Mouse (Mus musculus): ENCODE measurements around the gene Acsm1. TPM values are rescaled to one million over a fixed set of nuclear protein-coding genes. Genes with fewer than 3 reads are reported as not detected.

Acsm1 gene
- polyA plus RNA-seq, 1 experiment: not detected

DNA sequence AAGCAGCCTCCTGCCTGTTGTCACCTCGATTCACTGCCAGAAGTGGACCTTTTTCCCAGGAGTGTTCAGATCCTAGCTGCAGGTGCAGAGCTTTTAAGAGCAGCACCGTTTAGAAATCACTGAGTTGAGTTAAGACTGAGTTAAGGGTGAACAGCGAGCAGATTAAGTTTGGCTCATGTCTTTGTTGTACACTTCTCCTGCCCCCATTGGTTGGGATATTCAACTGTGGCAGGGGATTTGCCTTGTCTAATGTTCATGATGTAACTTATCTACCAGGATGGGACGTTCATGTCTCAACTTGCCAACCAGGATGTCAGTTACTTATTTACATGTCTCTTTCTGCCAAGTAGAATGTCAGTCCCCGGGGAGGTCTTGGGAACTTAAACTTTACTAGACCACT is 35.5 kb downstream of the Acsm1 start:
- TF ChIP-seq TAL1 (IDR thresholded peaks at IDR 0.05; ENCODE audit: low read length): no peak
- no peaks in the 10 kb centered on the region for H3K9me3 ChIP-seq (ENCODE audit: control insufficient read depth, low read length)
- H3K4me3 ChIP-seq (replicated peaks): no peak overlapping the region
- no peaks in the 10 kb centered on the region for H3K4me1 ChIP-seq (ENCODE audit: control insufficient read depth)
- H3K27me3 ChIP-seq (ENCODE audit: control insufficient read depth): no peaks in the 10 kb centered on the region
- H3K36me3 ChIP-seq (ENCODE audit: control insufficient read depth): no peaks in the 10 kb centered on the region

GRCm38 (mm10) chr7:119667893-119668292 is 61.1 kb downstream of the Acsm1 start:
- Histone ChIP-seq H3K4me1 (ENCODE audit: control insufficient read depth) (no peaks in the 10 kb centered on the region), H3K4me3 (replicated peaks) (no peak overlapping the region), H3K9me3 (ENCODE audit: control insufficient read depth, low read length) (no peaks in the 10 kb centered on the region), H3K36me3 (ENCODE audit: control insufficient read depth) (no peaks in the 10 kb centered on the region), H3K27me3 (ENCODE audit: control insufficient read depth) (no peaks in the 10 kb centered on the region)
- no peak for TF ChIP-seq TAL1 (IDR thresholded peaks at IDR 0.05; ENCODE audit: low read length)
- no peak for TF ChIP-seq GATA1 (IDR thresholded peaks at IDR 0.05; ENCODE audit: low read length)

DNA sequence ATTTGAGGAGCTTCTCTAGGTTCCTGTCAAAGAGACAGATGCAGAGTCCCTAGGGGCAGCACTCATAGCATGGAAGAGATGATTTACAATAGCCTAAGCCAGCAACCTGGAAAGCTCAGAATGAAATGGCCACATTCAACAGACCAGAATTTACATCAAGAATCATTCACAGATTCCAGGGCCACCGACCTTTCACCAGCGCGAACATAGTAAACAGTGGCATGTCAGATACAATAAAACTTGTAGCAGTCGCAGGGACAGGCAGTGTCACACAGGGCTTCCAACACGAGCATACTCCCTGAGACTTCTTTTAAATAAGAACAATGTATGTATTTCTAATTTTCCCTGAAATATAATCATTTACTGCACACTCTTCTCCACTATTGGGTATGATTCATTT is 63.6 kb downstream of the Acsm1 start:
- H3K9me3 ChIP-seq (ENCODE audit: control insufficient read depth, low read length): no peaks in the 10 kb centered on the region
- no peak for TF ChIP-seq TAL1 (IDR thresholded peaks at IDR 0.05; ENCODE audit: low read length)
- no peak for TF ChIP-seq GATA1 (IDR thresholded peaks at IDR 0.05; ENCODE audit: low read length)
- no peaks in the 10 kb centered on the region for H3K36me3 ChIP-seq (ENCODE audit: control insufficient read depth)
- H3K4me3 ChIP-seq (replicated peaks): no peak overlapping the region
- H3K4me1 ChIP-seq (ENCODE audit: control insufficient read depth): no peaks in the 10 kb centered on the region
- H3K27me3 ChIP-seq (ENCODE audit: control insufficient read depth): no peaks in the 10 kb centered on the region

- Histone ChIP-seq H3K36me3 (ENCODE audit: control insufficient read depth) (no peaks in the 10 kb centered on the region), H3K27me3 (ENCODE audit: control insufficient read depth) (no peaks in the 10 kb centered on the region), H3K4me3 (replicated peaks) (no peak overlapping the region), H3K9me3 (ENCODE audit: control insufficient read depth, low read length) (no peaks in the 10 kb centered on the region), H3K4me1 (ENCODE audit: control insufficient read depth) (no peaks in the 10 kb centered on the region)
- no peak for TF ChIP-seq TAL1 (IDR thresholded peaks at IDR 0.05; ENCODE audit: low read length)
- TF ChIP-seq GATA1 (IDR thresholded peaks at IDR 0.05; ENCODE audit: low read length): no peak
Measured at GRCm38 (mm10) chr7:119670925-119671324, 64.1 kb downstream of the Acsm1 start.

- no peaks in the 10 kb centered on the region for H3K9me3 ChIP-seq (ENCODE audit: control insufficient read depth, low read length)
- H3K4me3 ChIP-seq (replicated peaks): no peak overlapping the region
- no peaks in the 10 kb centered on the region for H3K4me1 ChIP-seq (ENCODE audit: control insufficient read depth)
- H3K27me3 ChIP-seq (ENCODE audit: control insufficient read depth): no peaks in the 10 kb centered on the region
- no peaks in the 10 kb centered on the region for H3K36me3 ChIP-seq (ENCODE audit: control insufficient read depth)
- TF ChIP-seq TAL1 (IDR thresholded peaks at IDR 0.05; ENCODE audit: low read length): no peak
Measured at GRCm38 (mm10) chr7:119673465-119673864, 66.6 kb downstream of the Acsm1 start.

DNA sequence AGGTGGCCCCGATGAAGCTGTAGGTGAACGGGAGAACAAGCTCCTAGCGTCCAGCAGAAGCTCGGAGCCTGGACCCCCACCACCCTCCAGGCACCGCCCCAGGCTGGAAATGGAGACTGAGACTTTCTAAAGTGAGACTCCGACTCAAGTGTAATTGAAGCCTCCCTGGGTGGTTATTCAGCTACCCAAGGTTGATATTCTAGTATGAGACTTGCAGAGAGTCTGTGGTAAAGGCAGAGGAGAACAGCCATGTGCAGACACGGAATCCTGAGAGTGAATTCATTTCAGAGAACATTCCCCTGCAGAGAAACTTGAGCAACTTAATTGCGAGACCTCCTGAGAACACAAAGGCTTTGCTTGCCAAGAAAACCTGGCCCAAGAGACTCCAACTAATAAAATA is 73.3 kb downstream of the Acsm1 start:
- Histone ChIP-seq H3K4me3 (replicated peaks) (no peak overlapping the region), H3K4me1 (ENCODE audit: control insufficient read depth) (no peaks in the 10 kb centered on the region), H3K27me3 (ENCODE audit: control insufficient read depth) (no peaks in the 10 kb centered on the region), H3K9me3 (ENCODE audit: control insufficient read depth, low read length) (no peaks in the 10 kb centered on the region), H3K36me3 (ENCODE audit: control insufficient read depth) (no peaks in the 10 kb centered on the region)
- TF ChIP-seq GATA1 (IDR thresholded peaks at IDR 0.05; ENCODE audit: low read length): no peak
- no peak for TF ChIP-seq TAL1 (IDR thresholded peaks at IDR 0.05; ENCODE audit: low read length)

DNA sequence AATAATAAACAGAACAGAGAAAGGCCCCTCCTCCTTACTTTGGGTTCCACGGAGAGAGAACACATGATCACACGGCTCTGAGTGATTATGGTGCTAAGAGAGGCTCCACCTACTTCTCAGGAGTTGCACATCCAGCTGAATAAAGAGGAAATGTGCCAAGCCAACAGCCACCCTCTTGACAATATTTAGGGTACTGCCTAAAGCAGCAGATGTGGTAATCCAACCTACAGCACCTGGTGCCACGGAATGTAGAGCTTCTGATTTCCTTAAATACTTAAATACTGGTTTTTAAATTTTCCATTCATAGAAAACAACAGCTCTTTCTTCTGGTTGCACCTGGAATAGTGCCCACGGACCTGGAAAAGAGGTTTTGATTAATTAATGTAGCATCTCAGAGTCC is 75.9 kb downstream of the Acsm1 start:
- Histone ChIP-seq H3K4me1 (ENCODE audit: control insufficient read depth) (no peaks in the 10 kb centered on the region), H3K36me3 (ENCODE audit: control insufficient read depth) (no peaks in the 10 kb centered on the region), H3K9me3 (ENCODE audit: control insufficient read depth, low read length) (no peaks in the 10 kb centered on the region), H3K27me3 (ENCODE audit: control insufficient read depth) (no peaks in the 10 kb centered on the region), H3K4me3 (replicated peaks) (no peak overlapping the region)
- no peak for TF ChIP-seq TAL1 (IDR thresholded peaks at IDR 0.05; ENCODE audit: low read length)
- no peak for TF ChIP-seq GATA1 (IDR thresholded peaks at IDR 0.05; ENCODE audit: low read length)

DNA sequence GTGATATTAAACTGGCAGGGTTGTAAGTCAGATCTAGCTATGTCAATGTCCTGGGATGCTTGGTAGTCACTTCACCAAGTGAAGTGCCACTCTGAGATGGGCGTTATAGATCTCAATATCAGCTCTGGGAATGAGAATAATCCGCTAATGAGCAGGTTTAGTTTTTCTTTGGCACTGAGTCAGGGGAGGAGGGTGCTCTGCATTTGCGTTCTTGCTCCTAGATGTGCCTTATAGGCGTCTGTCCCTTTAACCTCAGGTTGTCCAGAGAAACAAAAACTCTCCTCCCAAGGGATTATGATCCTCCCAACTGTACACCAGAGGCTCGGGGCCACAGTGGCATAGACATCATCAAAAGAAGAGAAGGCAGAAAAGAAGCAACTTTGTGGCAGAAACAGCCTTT is 82.9 kb downstream of the Acsm1 start, which contains the start of gene Acsm4:
Acsm4 (plus strand) TSS at position 301 of the 400 bp plus-strand sequence.
- TF ChIP-seq GATA1 (IDR thresholded peaks at IDR 0.05; ENCODE audit: low read length) (no peak), TAL1 (IDR thresholded peaks at IDR 0.05; ENCODE audit: low read length) (no peak)

DNA sequence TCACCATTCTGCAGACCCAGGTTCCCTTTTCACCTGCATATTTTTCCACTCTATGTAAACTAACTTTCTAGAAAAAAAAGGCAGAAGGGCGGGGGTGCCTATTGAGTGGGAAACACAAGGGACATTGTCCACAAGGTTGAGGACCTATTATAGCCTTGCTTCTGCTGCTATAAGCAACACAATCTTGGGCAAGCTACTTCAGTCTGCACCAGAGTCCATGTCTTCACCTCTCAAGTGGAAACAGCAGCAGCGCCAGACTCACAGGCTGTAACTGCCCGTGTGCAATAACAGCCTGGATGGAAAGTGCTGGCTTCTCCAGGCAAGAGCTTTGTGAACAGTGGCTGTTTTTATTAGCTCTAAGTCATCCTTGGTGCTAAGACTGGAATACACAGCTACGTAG is 85.5 kb downstream of the Acsm1 start:
- TF ChIP-seq TAL1 (IDR thresholded peaks at IDR 0.05; ENCODE audit: low read length): no peak
- TF ChIP-seq GATA1 (IDR thresholded peaks at IDR 0.05; ENCODE audit: low read length): no peak
- Histone ChIP-seq H3K36me3 (ENCODE audit: control insufficient read depth) (no peaks in the 10 kb centered on the region), H3K9me3 (ENCODE audit: control insufficient read depth, low read length) (no peaks in the 10 kb centered on the region), H3K27me3 (ENCODE audit: control insufficient read depth) (no peaks in the 10 kb centered on the region), H3K4me3 (replicated peaks) (no peak overlapping the region), H3K4me1 (ENCODE audit: control insufficient read depth) (no peaks in the 10 kb centered on the region)

More for the DNA sequence above, 82.9 kb downstream of the Acsm1 start, which contains the start of gene Acsm4:
- H3K36me3 ChIP-seq (ENCODE audit: control insufficient read depth): no peaks in the 10 kb centered on the region
- H3K4me3 ChIP-seq (replicated peaks): no peak within 1 kb of the TSS
- no peaks in the 10 kb centered on the region for H3K4me1 ChIP-seq (ENCODE audit: control insufficient read depth)
- H3K9me3 ChIP-seq (ENCODE audit: control insufficient read depth, low read length): no peaks in the 10 kb centered on the region
- no peaks in the 10 kb centered on the region for H3K27me3 ChIP-seq (ENCODE audit: control insufficient read depth)

DNA sequence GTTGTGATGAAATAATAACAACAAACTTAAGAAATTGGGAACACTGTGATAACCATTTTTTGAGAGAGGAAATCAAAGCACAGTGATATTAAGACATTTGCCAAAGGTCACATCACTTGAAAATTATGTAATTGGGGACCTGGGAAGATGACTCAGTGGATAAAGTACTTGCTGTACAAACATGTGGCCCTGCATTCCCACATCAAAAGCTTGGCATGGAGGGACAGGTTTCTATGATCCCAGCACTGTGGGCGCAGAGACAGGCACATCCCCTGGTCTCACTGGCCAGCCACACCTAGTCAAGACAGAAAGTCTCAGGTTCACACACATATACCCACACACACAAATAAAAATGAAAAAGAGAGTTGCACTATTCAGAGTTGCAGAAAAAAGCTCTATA is 88.1 kb downstream of the Acsm1 start:
- H3K4me3 ChIP-seq (replicated peaks): no peak overlapping the region
- H3K4me1 ChIP-seq (ENCODE audit: control insufficient read depth): no peaks in the 10 kb centered on the region
- no peaks in the 10 kb centered on the region for H3K9me3 ChIP-seq (ENCODE audit: control insufficient read depth, low read length)
- TF ChIP-seq GATA1 (IDR thresholded peaks at IDR 0.05; ENCODE audit: low read length): no peak
- TF ChIP-seq TAL1 (IDR thresholded peaks at IDR 0.05; ENCODE audit: low read length): no peak
- no peaks in the 10 kb centered on the region for H3K27me3 ChIP-seq (ENCODE audit: control insufficient read depth)
- H3K36me3 ChIP-seq (ENCODE audit: control insufficient read depth): no peaks in the 10 kb centered on the region

Other genes with a start within 250 kb of the Acsm1 start
- not detected in 2 replicates for gene Gp2, start 147.7 kb upstream of the Acsm1 start, polyA plus RNA-seq (2012)
- gene Umod, start 127.7 kb upstream of the Acsm1 start, polyA plus RNA-seq (2012): not detected in 2 replicates
- not detected in 2 replicates for gene Acsm5, start 87.6 kb upstream of the Acsm1 start, polyA plus RNA-seq (2012)
- not detected in 2 replicates for gene Pdilt, start 83.5 kb upstream of the Acsm1 start, polyA plus RNA-seq (2012)
- gene Acsm2, start 52.7 kb upstream of the Acsm1 start, polyA plus RNA-seq (2012): not detected in 2 replicates
- not detected in 2 replicates for gene Acsm4, start 83.0 kb downstream of the Acsm1 start, polyA plus RNA-seq (2012)
- gene Thumpd1, start 113.8 kb downstream of the Acsm1 start, polyA plus RNA-seq (2012): 0.38 and 0.64 TPM in 2 replicates
- gene Acsm3, start 153.9 kb downstream of the Acsm1 start, polyA plus RNA-seq (2012): not detected in 2 replicates
- gene Rexo5, start 187.0 kb downstream of the Acsm1 start, polyA plus RNA-seq (2012): 0.24 and 0.56 TPM in 2 replicates
- gene Eri2, start 187.0 kb downstream of the Acsm1 start, polyA plus RNA-seq (2012): 0.02 and 0.08 TPM in 2 replicates

All from erythroblast, embryonic 14.5 days (primary cell).